Mouse (Mus musculus): ENCODE measurements around the gene Slc7a7. TPM values are rescaled to one million over a fixed set of nuclear protein-coding genes. Genes with fewer than 3 reads are reported as not detected.

The Slc7a7 gene
- polyA plus RNA-seq, 1 experiment, result 0.35 TPM

DNA sequence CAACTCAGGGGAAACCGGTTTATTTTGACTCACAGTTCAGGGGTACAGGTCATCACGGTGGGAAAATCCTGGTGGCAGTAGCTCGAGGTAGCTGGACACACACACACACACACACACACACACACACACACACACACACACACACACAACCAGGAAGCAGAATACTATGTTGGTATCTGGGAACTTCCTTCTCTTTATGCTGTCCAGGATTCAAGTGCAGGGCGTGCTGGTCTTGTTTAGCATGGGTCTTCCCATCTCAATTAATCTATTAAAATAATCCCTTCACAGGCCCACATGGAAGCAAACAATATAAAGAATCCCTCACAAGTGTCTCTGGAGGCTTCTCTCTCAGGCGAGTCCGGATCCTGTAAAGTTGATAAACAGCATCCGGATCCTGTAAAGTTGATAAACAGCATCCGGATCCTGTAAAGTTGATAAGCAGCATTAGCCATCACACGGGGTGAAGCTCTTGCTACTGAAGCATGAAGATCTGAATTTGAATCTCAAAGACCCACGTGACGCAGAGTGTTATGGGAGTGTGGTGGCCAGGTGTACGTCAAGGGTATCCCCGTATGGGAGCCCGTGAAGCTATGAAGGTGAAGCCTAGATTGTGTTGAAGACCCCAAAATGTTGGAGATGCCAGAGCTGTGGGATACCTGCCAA, 40.5 kb upstream of the Slc7a7 start:
- H3K79me2 ChIP-seq (ENCODE audit: control insufficient read depth, insufficient read depth), result no peaks in the 10 kb centered on the region
- H3K79me3 ChIP-seq (ENCODE audit: low read depth), result no peaks in the 10 kb centered on the region
- no peak overlapping the region for H3K4me3 ChIP-seq (ENCODE audit: insufficient read depth, poor library complexity, severe bottlenecking)
- TF ChIP-seq CEBPB (IDR thresholded peaks at IDR 0.05; ENCODE audit: low read depth) (no peak), USF1 (IDR thresholded peaks at IDR 0.05; ENCODE audit: low read depth) (no peak), MYOG (IDR thresholded peaks at IDR 0.05; ENCODE audit: control insufficient read depth, extremely low read depth, insufficient read length) (no peak), CTCF (IDR thresholded peaks at IDR 0.05; ENCODE audit: control insufficient read depth, insufficient read depth, insufficient read length) (no peak), FOSL1 (IDR thresholded peaks at IDR 0.05; ENCODE audit: insufficient read depth, low read length, poor library complexity, severe bottlenecking) (no peak), MYOD1 (IDR thresholded peaks at IDR 0.05; ENCODE audit: control insufficient read depth, insufficient read length, low read depth) (no peak)
- H3K36me3 ChIP-seq (ENCODE audit: control insufficient read depth, insufficient read depth), result no peaks in the 10 kb centered on the region
- no peaks in the 10 kb centered on the region for H3K27me3 ChIP-seq (ENCODE audit: control insufficient read depth, insufficient read depth, insufficient read length)
- no peak overlapping the region for H3ac ChIP-seq (ENCODE audit: control insufficient read depth, insufficient read length, low read depth)

DNA sequence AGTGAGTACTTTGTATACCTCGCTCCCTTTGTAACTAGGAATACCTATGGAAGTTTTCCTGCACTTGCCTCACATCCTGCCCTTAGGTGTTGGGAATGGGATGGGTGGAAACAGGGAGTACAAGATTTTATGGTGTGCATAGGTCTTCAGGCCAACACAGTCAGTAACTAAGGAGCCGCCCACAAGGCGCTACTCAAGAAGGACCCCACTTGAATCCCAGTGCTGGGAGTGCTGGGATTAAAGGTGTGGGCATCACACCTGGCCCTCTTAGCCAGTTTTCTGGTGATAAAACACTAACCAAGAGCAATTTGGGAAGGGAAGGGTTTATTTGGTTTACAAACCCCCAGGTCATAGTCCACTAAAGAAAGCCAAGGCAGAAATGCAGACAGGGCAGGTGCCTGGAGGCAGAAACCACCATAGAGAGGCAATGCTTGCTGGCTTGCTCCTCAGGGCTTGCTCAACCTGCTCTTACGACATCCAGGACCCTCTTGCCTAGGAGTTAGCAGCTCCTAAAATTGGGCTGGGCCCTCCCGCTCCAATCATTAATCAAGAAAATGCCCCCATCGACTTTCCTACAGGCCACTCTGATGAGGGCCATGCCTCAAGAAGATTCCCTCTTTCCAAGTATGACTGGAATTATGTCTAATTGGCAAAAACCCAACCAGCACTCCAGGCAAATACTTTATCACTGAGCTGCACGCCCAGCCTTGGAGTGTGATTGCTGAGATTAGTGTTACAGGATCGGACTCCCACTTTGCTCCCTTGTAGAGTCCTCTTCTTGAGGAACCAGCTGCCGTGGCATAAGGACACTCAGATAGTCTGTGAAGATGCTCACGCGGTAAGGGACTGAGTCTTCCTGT, 37.3 kb upstream of the Slc7a7 start:
- H3K36me3 ChIP-seq (ENCODE audit: control insufficient read depth, insufficient read depth), result no peaks in the 10 kb centered on the region

GRCm38 (mm10) chr14:54453566-54453965, 36.0 kb upstream of the Slc7a7 start:
- no peak for TF ChIP-seq FOSL1 (IDR thresholded peaks at IDR 0.05; ENCODE audit: insufficient read depth, low read length, poor library complexity, severe bottlenecking)
- TF ChIP-seq MAX (IDR thresholded peaks at IDR 0.05), result no peak
- TF ChIP-seq CEBPB (IDR thresholded peaks at IDR 0.05; ENCODE audit: low read depth), result no peak
- TF ChIP-seq USF1 (IDR thresholded peaks at IDR 0.05; ENCODE audit: low read depth), result no peak
- no peak for TF ChIP-seq MYOD1 (IDR thresholded peaks at IDR 0.05; ENCODE audit: control insufficient read depth, insufficient read length, low read depth)
- TF ChIP-seq CTCF (IDR thresholded peaks at IDR 0.05; ENCODE audit: control insufficient read depth, insufficient read depth, insufficient read length), result no peak
- no peak for TF ChIP-seq MYOG (IDR thresholded peaks at IDR 0.05; ENCODE audit: control insufficient read depth, extremely low read depth, insufficient read length)
- H3K79me3 ChIP-seq (ENCODE audit: low read depth), result no peaks in the 10 kb centered on the region
- H3K27me3 ChIP-seq (ENCODE audit: control insufficient read depth, insufficient read depth, insufficient read length), result no peaks in the 10 kb centered on the region
- H3K36me3 ChIP-seq (ENCODE audit: control insufficient read depth, insufficient read depth), result no peaks in the 10 kb centered on the region
- H3K79me2 ChIP-seq (ENCODE audit: control insufficient read depth, insufficient read depth), result no peaks in the 10 kb centered on the region
- H3ac ChIP-seq (ENCODE audit: control insufficient read depth, insufficient read length, low read depth), result no peak overlapping the region
- no peak overlapping the region for H3K4me3 ChIP-seq (ENCODE audit: insufficient read depth, poor library complexity, severe bottlenecking)

More for the DNA sequence above, 37.3 kb upstream of the Slc7a7 start:
- Histone ChIP-seq H3K79me2 (ENCODE audit: control insufficient read depth, insufficient read depth) (no peaks in the 10 kb centered on the region), H3K27me3 (ENCODE audit: control insufficient read depth, insufficient read depth, insufficient read length) (no peaks in the 10 kb centered on the region), H3K79me3 (ENCODE audit: low read depth) (no peaks in the 10 kb centered on the region), H3K4me3 (ENCODE audit: insufficient read depth, poor library complexity, severe bottlenecking) (no peak overlapping the region), H3ac (ENCODE audit: control insufficient read depth, insufficient read length, low read depth) (no peak overlapping the region)
- TF ChIP-seq MYOD1 (IDR thresholded peaks at IDR 0.05; ENCODE audit: control insufficient read depth, insufficient read length, low read depth) (no peak), USF1 (IDR thresholded peaks at IDR 0.05; ENCODE audit: low read depth) (no peak), MAX (IDR thresholded peaks at IDR 0.05) (no peak), CEBPB (IDR thresholded peaks at IDR 0.05; ENCODE audit: low read depth) (no peak), CTCF (IDR thresholded peaks at IDR 0.05; ENCODE audit: control insufficient read depth, insufficient read depth, insufficient read length) (no peak), MYOG (IDR thresholded peaks at IDR 0.05; ENCODE audit: control insufficient read depth, extremely low read depth, insufficient read length) (no peak), FOSL1 (IDR thresholded peaks at IDR 0.05; ENCODE audit: insufficient read depth, low read length, poor library complexity, severe bottlenecking) (no peak)

DNA sequence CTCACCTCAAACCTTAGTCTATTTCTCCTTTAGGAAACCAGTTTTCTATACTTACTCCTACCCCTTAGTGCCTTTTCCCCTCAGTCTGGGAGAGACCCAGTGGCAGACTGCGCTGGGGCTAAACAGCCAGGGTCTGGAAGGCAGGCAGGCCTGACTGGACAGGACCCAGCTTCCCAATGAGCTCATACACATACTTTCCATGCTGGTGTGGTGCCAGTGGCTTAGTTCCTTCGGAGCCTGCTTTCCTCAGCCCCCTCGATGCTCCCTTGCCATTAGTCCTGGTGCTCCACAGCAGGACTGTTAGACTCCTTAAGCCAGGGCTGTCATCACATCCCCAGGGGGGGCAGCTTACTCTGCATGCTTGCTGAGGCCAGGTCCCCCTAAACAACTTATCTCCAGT, 27.9 kb upstream of the Slc7a7 start:
- H3K4me3 ChIP-seq (ENCODE audit: insufficient read depth, poor library complexity, severe bottlenecking), result no peak overlapping the region
- no peaks in the 10 kb centered on the region for H3K79me2 ChIP-seq (ENCODE audit: control insufficient read depth, insufficient read depth)
- TF ChIP-seq FOSL1 (IDR thresholded peaks at IDR 0.05; ENCODE audit: insufficient read depth, low read length, poor library complexity, severe bottlenecking), result no peak
- TF ChIP-seq MYOG (IDR thresholded peaks at IDR 0.05; ENCODE audit: control insufficient read depth, extremely low read depth, insufficient read length), result no peak
- TF ChIP-seq USF1 (IDR thresholded peaks at IDR 0.05; ENCODE audit: low read depth), result no peak
- no peak for TF ChIP-seq MYOD1 (IDR thresholded peaks at IDR 0.05; ENCODE audit: control insufficient read depth, insufficient read length, low read depth)
- TF ChIP-seq MAX (IDR thresholded peaks at IDR 0.05), result no peak
- no peak for TF ChIP-seq CEBPB (IDR thresholded peaks at IDR 0.05; ENCODE audit: low read depth)
- TF ChIP-seq CTCF (IDR thresholded peaks at IDR 0.05; ENCODE audit: control insufficient read depth, insufficient read depth, insufficient read length), result no peak
- no peak overlapping the region for H3ac ChIP-seq (ENCODE audit: control insufficient read depth, insufficient read length, low read depth)
- H3K36me3 ChIP-seq (ENCODE audit: control insufficient read depth, insufficient read depth), result no peaks in the 10 kb centered on the region
- H3K27me3 ChIP-seq (ENCODE audit: control insufficient read depth, insufficient read depth, insufficient read length), result no peaks in the 10 kb centered on the region
- H3K79me3 ChIP-seq (ENCODE audit: low read depth), result no peaks in the 10 kb centered on the region

DNA sequence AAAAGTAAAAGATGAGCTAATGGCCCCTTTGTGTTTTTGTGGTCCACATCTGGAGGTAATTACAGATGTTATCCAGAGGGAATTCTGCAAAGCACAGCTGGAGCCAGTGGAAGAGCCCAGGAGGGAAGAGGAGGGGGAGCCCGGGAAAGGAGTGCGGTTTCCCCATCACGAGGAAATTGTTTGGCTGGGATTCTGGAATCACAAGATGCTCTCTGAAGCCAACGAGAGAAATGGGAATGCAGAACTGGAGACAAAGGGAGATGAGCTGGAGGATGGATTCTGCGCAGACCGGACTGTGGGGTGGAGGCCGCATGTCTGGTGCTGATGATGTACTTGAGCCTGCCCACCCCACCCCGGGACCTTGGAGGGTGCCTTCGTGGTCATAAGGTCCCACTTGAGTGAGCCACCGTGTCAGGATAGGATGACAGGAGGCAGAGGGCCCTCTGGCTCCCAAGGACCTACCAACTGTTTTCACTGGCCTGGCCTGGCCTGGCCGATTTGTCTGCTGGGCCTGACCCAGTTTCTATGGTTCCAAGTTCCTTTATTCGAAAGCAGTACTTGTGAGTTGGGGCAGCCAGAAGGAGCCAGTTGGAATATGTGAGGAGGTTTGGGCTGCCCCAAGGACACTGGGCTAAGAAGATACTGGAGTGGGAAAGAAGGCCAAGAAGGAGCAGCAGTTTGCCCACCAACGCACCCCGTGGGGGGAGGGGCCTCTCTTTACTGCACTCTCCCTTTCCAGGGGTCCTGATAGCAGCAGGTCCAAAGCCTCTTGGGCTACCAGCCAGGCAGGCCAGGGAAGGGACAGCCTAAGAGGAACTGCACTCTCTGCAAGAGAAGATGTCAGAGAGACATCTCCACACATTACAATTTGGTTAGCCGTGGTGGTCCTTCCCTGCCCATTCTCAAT, 26.4 kb upstream of the Slc7a7 start:
- peaks cover 15% of the 10 kb centered on the region for H3K36me3 ChIP-seq (ENCODE audit: control insufficient read depth, insufficient read depth)
- H3K79me3 ChIP-seq (ENCODE audit: low read depth), result no peaks in the 10 kb centered on the region
- H3K27me3 ChIP-seq (ENCODE audit: control insufficient read depth, insufficient read depth, insufficient read length), result no peaks in the 10 kb centered on the region
- TF ChIP-seq CEBPB (IDR thresholded peaks at IDR 0.05; ENCODE audit: low read depth), result no peak
- TF ChIP-seq MYOG (IDR thresholded peaks at IDR 0.05; ENCODE audit: control insufficient read depth, extremely low read depth, insufficient read length), result no peak
- TF ChIP-seq CTCF (IDR thresholded peaks at IDR 0.05; ENCODE audit: control insufficient read depth, insufficient read depth, insufficient read length), result no peak
- no peaks in the 10 kb centered on the region for H3K79me2 ChIP-seq (ENCODE audit: control insufficient read depth, insufficient read depth)
- no peak overlapping the region for H3K4me3 ChIP-seq (ENCODE audit: insufficient read depth, poor library complexity, severe bottlenecking)
- H3ac ChIP-seq (ENCODE audit: control insufficient read depth, insufficient read length, low read depth), result no peak overlapping the region
